Mouse (Mus musculus) cortical plate, adult 2 months (tissue): ENCODE data around the gene 4930432M17Rik.

Experiments used
- CTCF ChIP-seq: fragments of 200-500 bp; IDR thresholded peaks from 2 replicates; pipeline ENCODE4 v1.5.1; 2011; ENCODE audit warnings: mild to moderate bottlenecking, control low read depth, low read length; ENCODE audit not compliant: insufficient read depth; ENCODE audit errors: extremely low read depth
- POLR2A ChIP-seq: fragments of 200-500 bp; IDR thresholded peaks from 2 replicates; pipeline ENCODE4 v1.6.1; 2011; ENCODE audit warnings: mild to moderate bottlenecking, low read length, control low read depth; ENCODE audit not compliant: insufficient read depth; ENCODE audit errors: extremely low read depth

DNA sequence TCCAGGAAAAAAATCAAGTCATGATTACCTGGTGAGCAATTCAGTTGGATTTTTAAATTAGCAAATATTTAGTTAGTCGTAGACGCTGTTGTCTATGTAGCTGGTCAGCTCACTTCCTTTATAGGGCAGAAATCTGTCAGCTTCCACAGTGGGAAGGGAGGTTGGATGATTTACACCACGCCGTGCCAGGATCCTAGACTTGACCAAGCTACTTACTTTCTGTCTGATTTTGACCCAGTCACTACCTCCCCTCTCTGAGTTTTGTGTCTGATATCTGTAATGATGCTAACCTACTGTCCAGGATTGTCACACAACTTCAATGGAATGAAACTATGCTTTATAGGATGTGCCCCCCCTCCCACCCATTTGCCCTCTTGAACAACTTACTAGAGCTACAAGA is 29.3 kb downstream of the 4930432M17Rik start:
- no peak for TF ChIP-seq POLR2A
- no peak for TF ChIP-seq CTCF
